Mouse (Mus musculus): ENCODE measurements around the gene Cstf2. TPM values are rescaled to one million over a fixed set of nuclear protein-coding genes. Genes with fewer than 3 reads are reported as not detected.

Cstf2 gene
- polyA plus RNA-seq, 1 experiment from 2014 or later: 44.3 TPM

- WGBS: 76% methylated on average over 3 of the region's 3 CpGs
- ATAC-seq (ENCODE audit: low FRiP score, low TSS enrichment): no peak
Observed at GRCm38 (mm10) chrX:134111767-134112166, 52.8 kb downstream of the Cstf2 start.

GRCm38 (mm10) chrX:134116417-134116816 lies 57.4 kb downstream of the Cstf2 start:
- Histone ChIP-seq H3K9me3 (ENCODE audit: low read length) (no peaks in the 10 kb centered on the region), H3K36me3 (ENCODE audit: insufficient read depth, low read length) (no peaks in the 10 kb centered on the region), H3K4me3 (ENCODE audit: low read length) (no peak overlapping the region), H3K27me3 (ENCODE audit: insufficient read depth, low read length) (no peaks in the 10 kb centered on the region; the same call in 1 of the 2 replicates), H3K27ac (ENCODE audit: low read length) (no peak overlapping the region), H3K9ac (replicated peaks; ENCODE audit: low read length) (no peak overlapping the region), H3K4me2 (replicated peaks; ENCODE audit: low read depth, low read length) (no peak overlapping the region), H3K4me1 (ENCODE audit: insufficient read depth, low read length) (no peaks in the 10 kb centered on the region)
- no peak for ATAC-seq (ENCODE audit: low FRiP score, low TSS enrichment)
- 70% methylated on average over 3 of the region's 3 CpGs for WGBS

More at GRCm38 (mm10) chrX:134111767-134112166, 52.8 kb downstream of the Cstf2 start:
- peaks cover 8% of the 10 kb centered on the region; the same call in 1 of the 2 replicates for H3K27me3 ChIP-seq (ENCODE audit: insufficient read depth, low read length)
- no peaks in the 10 kb centered on the region for H3K9me3 ChIP-seq (ENCODE audit: low read length)
- no peak overlapping the region for H3K9ac ChIP-seq (replicated peaks; ENCODE audit: low read length)
- H3K4me2 ChIP-seq (replicated peaks; ENCODE audit: low read depth, low read length): no peak overlapping the region
- H3K4me3 ChIP-seq (ENCODE audit: low read length): no peak overlapping the region
- no peaks in the 10 kb centered on the region for H3K36me3 ChIP-seq (ENCODE audit: insufficient read depth, low read length)
- no peaks in the 10 kb centered on the region for H3K4me1 ChIP-seq (ENCODE audit: insufficient read depth, low read length)
- no peak overlapping the region for H3K27ac ChIP-seq (ENCODE audit: low read length)

GRCm38 (mm10) chrX:134128549-134128948 lies 69.6 kb downstream of the Cstf2 start:
- 89% methylated on average over 3 of the region's 3 CpGs for WGBS
- H3K9ac ChIP-seq (replicated peaks; ENCODE audit: low read length): no peak overlapping the region
- no peaks in the 10 kb centered on the region for H3K9me3 ChIP-seq (ENCODE audit: low read length)
- ATAC-seq (ENCODE audit: low FRiP score, low TSS enrichment): no peak
- H3K4me2 ChIP-seq (replicated peaks; ENCODE audit: low read depth, low read length): no peak overlapping the region
- peaks cover 12% of the 10 kb centered on the region; the same call in 1 of the 2 replicates for H3K27me3 ChIP-seq (ENCODE audit: insufficient read depth, low read length)
- H3K27ac ChIP-seq (ENCODE audit: low read length): no peak overlapping the region
- H3K36me3 ChIP-seq (ENCODE audit: insufficient read depth, low read length): no peaks in the 10 kb centered on the region
- no peaks in the 10 kb centered on the region for H3K4me1 ChIP-seq (ENCODE audit: insufficient read depth, low read length)
- H3K4me3 ChIP-seq (ENCODE audit: low read length): no peak overlapping the region

GRCm38 (mm10) chrX:134132295-134132694 lies 73.3 kb downstream of the Cstf2 start:
- Histone ChIP-seq H3K4me3 (ENCODE audit: low read length) (no peak overlapping the region), H3K36me3 (ENCODE audit: insufficient read depth, low read length) (no peaks in the 10 kb centered on the region), H3K9ac (replicated peaks; ENCODE audit: low read length) (no peak overlapping the region), H3K4me2 (replicated peaks; ENCODE audit: low read depth, low read length) (no peak overlapping the region), H3K4me1 (ENCODE audit: insufficient read depth, low read length) (no peaks in the 10 kb centered on the region), H3K27me3 (ENCODE audit: insufficient read depth, low read length) (peaks cover 16% of the 10 kb centered on the region; the same call in 1 of the 2 replicates), H3K9me3 (ENCODE audit: low read length) (no peaks in the 10 kb centered on the region), H3K27ac (ENCODE audit: low read length) (no peak overlapping the region)
- WGBS: 28% methylated on average over 5 of the region's 5 CpGs
- no peak for ATAC-seq (ENCODE audit: low FRiP score, low TSS enrichment)

GRCm38 (mm10) chrX:134133821-134134220 lies 74.8 kb downstream of the Cstf2 start:
- H3K9me3 ChIP-seq (ENCODE audit: low read length): no peaks in the 10 kb centered on the region
- no peak for ATAC-seq (ENCODE audit: low FRiP score, low TSS enrichment)
- no peak overlapping the region for H3K27ac ChIP-seq (ENCODE audit: low read length)
- no peak overlapping the region for H3K4me2 ChIP-seq (replicated peaks; ENCODE audit: low read depth, low read length)
- no peak overlapping the region for H3K9ac ChIP-seq (replicated peaks; ENCODE audit: low read length)
- H3K4me1 ChIP-seq (ENCODE audit: insufficient read depth, low read length): no peaks in the 10 kb centered on the region
- H3K36me3 ChIP-seq (ENCODE audit: insufficient read depth, low read length): no peaks in the 10 kb centered on the region
- H3K4me3 ChIP-seq (ENCODE audit: low read length): no peak overlapping the region
- WGBS: 64% methylated on average over 3 of the region's 3 CpGs
- H3K27me3 ChIP-seq (ENCODE audit: insufficient read depth, low read length): peaks cover 17% of the 10 kb centered on the region; the same call in 1 of the 2 replicates

Small RNAs within 50 kb of the gene (microRNA-seq; reads per million reads assigned to microRNA genes)
- gene Mir3112: 0.63 reads per million

Other genes with a start within 250 kb of the Cstf2 start
- gene Tnmd, start 208.2 kb upstream of the Cstf2 start, polyA plus RNA-seq (2015; fragmentation: Nextera tagmentation; extraction: Ambion mirVana): 0.46 and 1.6 TPM in 2 replicates
- 168 and 171 TPM in 2 replicates for gene Tspan6, start 160.8 kb upstream of the Cstf2 start, polyA plus RNA-seq (2015; fragmentation: Nextera tagmentation; extraction: Ambion mirVana)
- 5.8 and 6.3 TPM in 2 replicates for gene Srpx2, start 150.8 kb upstream of the Cstf2 start, polyA plus RNA-seq (2015; fragmentation: Nextera tagmentation; extraction: Ambion mirVana)
- 4.6 and 5.7 TPM in 2 replicates for gene Sytl4, start 77.4 kb upstream of the Cstf2 start, polyA plus RNA-seq (2015; fragmentation: Nextera tagmentation; extraction: Ambion mirVana)
- gene Xkrx, start 102.9 kb downstream of the Cstf2 start, polyA plus RNA-seq (2015; fragmentation: Nextera tagmentation; extraction: Ambion mirVana): 0.09 and 0.14 TPM in 2 replicates
- 0.09 TPM in 1 of 2 replicates, not detected in the other for gene Arl13a, start 128.3 kb downstream of the Cstf2 start, polyA plus RNA-seq (2015; fragmentation: Nextera tagmentation; extraction: Ambion mirVana)
- gene Nox1, start 162.8 kb downstream of the Cstf2 start, polyA plus RNA-seq (2015; fragmentation: Nextera tagmentation; extraction: Ambion mirVana): 0.19 TPM in 1 of 2 replicates, not detected in the other
- 20.8 and 22.2 TPM in 2 replicates for gene Trmt2b, start 217.8 kb downstream of the Cstf2 start, polyA plus RNA-seq (2015; fragmentation: Nextera tagmentation; extraction: Ambion mirVana)
- gene Tmem35a, start 236.0 kb downstream of the Cstf2 start, polyA plus RNA-seq (2015; fragmentation: Nextera tagmentation; extraction: Ambion mirVana): 12.0 and 13.6 TPM in 2 replicates
- gene Cenpi, start 248.9 kb downstream of the Cstf2 start, polyA plus RNA-seq (2015; fragmentation: Nextera tagmentation; extraction: Ambion mirVana): 24.4 and 30.9 TPM in 2 replicates